Mouse (Mus musculus): Measurements from ENCODE around the gene Eef2k. TPM values are rescaled to one million over a fixed set of nuclear protein-coding genes. Genes with fewer than 3 reads are reported as not detected.

Gene Eef2k
- polyA plus RNA-seq, 1 experiment = 15.1 TPM

DNA sequence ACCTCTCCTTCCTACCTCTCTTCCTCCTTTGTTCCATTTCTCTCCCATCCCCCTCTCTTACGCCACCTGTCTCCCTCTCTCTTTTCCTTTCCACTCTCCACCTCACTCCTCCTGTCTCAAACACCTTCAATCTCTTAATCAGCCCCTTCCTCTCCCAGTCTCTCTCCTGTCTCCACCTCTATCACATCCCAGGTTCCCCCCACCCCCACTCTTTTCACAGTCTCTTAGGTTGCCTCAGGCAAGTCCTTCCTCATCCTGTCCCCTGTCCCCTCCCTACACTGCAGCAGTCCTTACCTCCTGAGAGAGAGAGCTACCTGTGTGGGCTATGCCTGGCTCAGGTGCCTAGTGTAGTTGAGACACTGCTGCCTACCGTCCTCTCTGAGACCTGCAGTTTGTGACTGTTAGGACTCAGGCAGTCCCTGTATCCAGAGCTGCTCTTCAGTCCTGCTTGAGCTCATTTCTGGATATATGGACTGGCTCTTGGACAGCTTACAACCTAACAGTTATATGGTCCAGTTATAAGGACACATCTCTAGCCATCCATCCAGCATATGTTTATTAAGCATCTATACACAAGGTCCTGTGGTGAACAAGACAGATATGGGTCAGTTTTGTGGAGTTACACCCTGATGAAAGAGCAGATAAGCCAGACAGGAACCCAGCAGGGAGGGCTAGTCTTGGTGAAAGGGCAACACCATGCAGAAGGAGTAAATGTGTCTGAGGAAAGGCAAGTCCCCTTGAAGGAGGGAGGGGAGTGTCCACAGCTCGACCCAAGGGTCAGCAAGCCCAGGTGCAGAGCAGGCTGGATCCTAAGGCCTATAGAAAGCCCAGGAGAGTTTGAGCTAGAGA, 33.1 kb downstream of the Eef2k start:
- peaks cover 14% of the 10 kb centered on the region for H3K4me1 ChIP-seq (ENCODE audit: control insufficient read depth, insufficient read depth, low read length)
- H3K4me3 ChIP-seq (ENCODE audit: insufficient read depth, low read length) = no peak overlapping the region
- H3K27ac ChIP-seq (ENCODE audit: insufficient read depth, low read depth, low read length) = no peak overlapping the region
- TF ChIP-seq CTCF (IDR thresholded peaks at IDR 0.05; ENCODE audit: low read depth, low read length) (no peak), POLR2A (IDR thresholded peaks at IDR 0.05; ENCODE audit: borderline replicate concordance, low read depth, low read length) (no peak)

DNA sequence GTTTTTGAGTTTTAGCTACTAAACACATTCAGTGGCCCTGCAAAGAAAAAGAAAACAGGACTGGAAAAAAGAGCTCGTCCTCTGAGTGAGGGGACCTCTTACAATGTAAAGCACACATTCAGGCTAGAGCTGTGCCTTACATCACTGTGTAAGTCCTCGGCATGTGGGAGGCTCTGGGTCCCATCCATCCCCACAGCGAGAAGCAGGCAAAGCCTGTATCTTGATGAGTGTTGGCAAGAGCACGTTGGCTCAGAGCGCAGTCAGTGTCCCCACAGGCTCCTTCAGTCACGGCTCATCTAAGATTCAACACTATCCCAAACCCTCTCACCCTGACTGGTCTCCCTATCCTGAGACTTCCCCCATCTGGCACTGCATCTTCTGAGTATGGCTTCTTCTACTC, 35.6 kb downstream of the Eef2k start:
- Histone ChIP-seq H3K27ac (ENCODE audit: insufficient read depth, low read depth, low read length) (no peak overlapping the region), H3K4me1 (ENCODE audit: control insufficient read depth, insufficient read depth, low read length) (peaks cover 20% of the 10 kb centered on the region), H3K4me3 (ENCODE audit: insufficient read depth, low read length) (no peak overlapping the region)
- TF ChIP-seq CTCF (IDR thresholded peaks at IDR 0.05; ENCODE audit: low read depth, low read length) (no peak), POLR2A (IDR thresholded peaks at IDR 0.05; ENCODE audit: borderline replicate concordance, low read depth, low read length) (no peak)

DNA sequence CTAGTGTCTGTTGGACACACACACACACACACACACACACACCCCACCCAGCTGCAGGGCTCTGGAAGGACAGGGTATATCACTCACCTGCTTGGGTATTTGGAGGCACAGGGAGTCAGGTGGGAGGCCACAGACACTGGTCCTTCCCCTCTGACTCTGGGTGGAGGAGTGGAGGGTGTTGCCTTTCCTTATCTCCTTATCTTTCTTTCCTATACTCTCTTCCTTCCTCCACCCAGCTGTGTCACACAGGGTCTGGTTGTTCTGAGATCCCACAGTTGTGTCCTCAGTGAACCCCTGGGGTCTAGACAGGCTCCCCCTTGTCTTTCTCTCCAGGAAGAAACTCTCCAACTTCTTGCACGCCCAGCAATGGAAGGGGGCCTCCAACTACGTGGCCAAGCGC, 37.3 kb downstream of the Eef2k start:
- TF ChIP-seq POLR2A (IDR thresholded peaks at IDR 0.05; ENCODE audit: borderline replicate concordance, low read depth, low read length) = no peak
- no peak for TF ChIP-seq CTCF (IDR thresholded peaks at IDR 0.05; ENCODE audit: low read depth, low read length)
- Histone ChIP-seq H3K4me3 (ENCODE audit: insufficient read depth, low read length) (no peak overlapping the region), H3K4me1 (ENCODE audit: control insufficient read depth, insufficient read depth, low read length) (peaks cover 31% of the 10 kb centered on the region), H3K27ac (ENCODE audit: insufficient read depth, low read depth, low read length) (no peak overlapping the region)

GRCm38 (mm10) chr7:120880770-120881169, 38.1 kb downstream of the Eef2k start:
- Histone ChIP-seq H3K4me3 (ENCODE audit: insufficient read depth, low read length) (no peak overlapping the region), H3K4me1 (ENCODE audit: control insufficient read depth, insufficient read depth, low read length) (peaks cover 31% of the 10 kb centered on the region), H3K27ac (ENCODE audit: insufficient read depth, low read depth, low read length) (no peak overlapping the region)
- no peak for TF ChIP-seq POLR2A (IDR thresholded peaks at IDR 0.05; ENCODE audit: borderline replicate concordance, low read depth, low read length)

DNA sequence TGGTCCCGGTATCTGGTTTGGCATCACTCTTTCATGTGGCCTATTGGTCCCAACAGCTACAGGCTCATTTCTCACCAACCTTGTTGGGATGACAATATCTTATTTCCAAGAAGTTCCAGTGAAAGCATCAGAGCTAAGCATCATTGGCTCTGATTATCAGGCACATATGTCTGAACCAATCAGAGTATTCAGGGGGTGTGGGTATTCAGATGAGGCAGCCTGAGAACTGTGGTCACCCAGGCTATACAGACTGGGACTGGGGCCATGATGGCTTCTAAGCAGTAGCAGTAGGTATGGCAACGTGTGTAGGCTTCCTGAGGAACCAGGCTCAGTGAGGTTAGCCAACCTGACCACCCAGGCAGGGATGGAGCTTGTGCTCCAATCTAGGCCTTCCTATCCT, 38.8 kb downstream of the Eef2k start:
- peaks cover 31% of the 10 kb centered on the region for H3K4me1 ChIP-seq (ENCODE audit: control insufficient read depth, insufficient read depth, low read length)
- TF ChIP-seq POLR2A (IDR thresholded peaks at IDR 0.05; ENCODE audit: borderline replicate concordance, low read depth, low read length) (no peak), CTCF (IDR thresholded peaks at IDR 0.05; ENCODE audit: low read depth, low read length) (no peak)
- H3K4me3 ChIP-seq (ENCODE audit: insufficient read depth, low read length) = no peak overlapping the region
- H3K27ac ChIP-seq (ENCODE audit: insufficient read depth, low read depth, low read length) = no peak overlapping the region

DNA sequence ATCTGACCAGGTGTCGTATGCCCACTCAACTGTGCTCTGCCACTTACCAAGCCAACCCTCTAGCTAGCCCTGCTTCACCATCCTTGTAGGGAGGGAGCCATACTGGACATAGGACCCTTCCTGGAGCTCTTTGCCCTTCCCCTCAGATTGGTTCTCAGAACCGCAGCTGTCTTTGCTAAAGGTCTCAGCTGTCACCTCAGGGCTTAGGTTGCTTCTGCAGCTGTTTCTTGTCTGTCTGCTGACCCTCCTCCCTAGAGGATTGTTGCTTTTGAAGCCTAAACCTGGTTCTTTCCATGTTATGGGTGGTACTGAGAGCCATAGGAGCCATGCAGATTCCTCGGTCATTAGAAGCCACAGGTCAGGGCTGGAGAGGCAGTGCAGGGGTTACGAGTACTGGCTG, 40.0 kb downstream of the Eef2k start:
- H3K27ac ChIP-seq (ENCODE audit: insufficient read depth, low read depth, low read length) = no peak overlapping the region
- H3K4me1 ChIP-seq (ENCODE audit: control insufficient read depth, insufficient read depth, low read length) = peaks cover 27% of the 10 kb centered on the region
- TF ChIP-seq CTCF (IDR thresholded peaks at IDR 0.05; ENCODE audit: low read depth, low read length) = no peak
- TF ChIP-seq POLR2A (IDR thresholded peaks at IDR 0.05; ENCODE audit: borderline replicate concordance, low read depth, low read length) = no peak
- H3K4me3 ChIP-seq (ENCODE audit: insufficient read depth, low read length) = no peak overlapping the region

- peaks cover 27% of the 10 kb centered on the region for H3K4me1 ChIP-seq (ENCODE audit: control insufficient read depth, insufficient read depth, low read length)
- no peak overlapping the region for H3K4me3 ChIP-seq (ENCODE audit: insufficient read depth, low read length)
- H3K27ac ChIP-seq (ENCODE audit: insufficient read depth, low read depth, low read length) = peak overlapping the region; percentile 79
- TF ChIP-seq POLR2A (IDR thresholded peaks at IDR 0.05; ENCODE audit: borderline replicate concordance, low read depth, low read length) (no peak), CTCF (IDR thresholded peaks at IDR 0.05; ENCODE audit: low read depth, low read length) (no peak)
Observed at GRCm38 (mm10) chr7:120883523-120884290, 41.1 kb downstream of the Eef2k start.

DNA sequence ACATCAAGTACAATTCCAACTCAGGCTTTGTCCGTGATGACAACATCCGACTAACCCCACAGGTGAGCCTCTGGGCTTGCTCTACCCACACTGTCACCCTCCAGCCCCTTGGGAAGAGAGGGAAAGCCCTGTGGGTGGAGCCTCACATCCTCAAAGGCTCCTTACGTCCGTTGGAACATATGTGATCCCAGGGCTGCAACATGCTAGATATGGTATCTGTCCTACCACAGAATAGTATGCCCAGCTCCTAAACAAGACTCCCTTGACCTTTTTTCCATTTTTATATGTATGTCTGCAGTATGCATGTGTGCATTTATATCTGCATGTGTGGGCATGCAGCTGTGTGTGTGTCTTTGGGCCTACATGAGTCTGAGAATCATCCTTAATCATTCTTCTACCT, 42.1 kb downstream of the Eef2k start:
- Histone ChIP-seq H3K4me1 (ENCODE audit: control insufficient read depth, insufficient read depth, low read length) (peaks cover 27% of the 10 kb centered on the region), H3K4me3 (ENCODE audit: insufficient read depth, low read length) (no peak overlapping the region), H3K27ac (ENCODE audit: insufficient read depth, low read depth, low read length) (no peak overlapping the region)
- TF ChIP-seq POLR2A (IDR thresholded peaks at IDR 0.05; ENCODE audit: borderline replicate concordance, low read depth, low read length) = no peak
- TF ChIP-seq CTCF (IDR thresholded peaks at IDR 0.05; ENCODE audit: low read depth, low read length) = no peak

DNA sequence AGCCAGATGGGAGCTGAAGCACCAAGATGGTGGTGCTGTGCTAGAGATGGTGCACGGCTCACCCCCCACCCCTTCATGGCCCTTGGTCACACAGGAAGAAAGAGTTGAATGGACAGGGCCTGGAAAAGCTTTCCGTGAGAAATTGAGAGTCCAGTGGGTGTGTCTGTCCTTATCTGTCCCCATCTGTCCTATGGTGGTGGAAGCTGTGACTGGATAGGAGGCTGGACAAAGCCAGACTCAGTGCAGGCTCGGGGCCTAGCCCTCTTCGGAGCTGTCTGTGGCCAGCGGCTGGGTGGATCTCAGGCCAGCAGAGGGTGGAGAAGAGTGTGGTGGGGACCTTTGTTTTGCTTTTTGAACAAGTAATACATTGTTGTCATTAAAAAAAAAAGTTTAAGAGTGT, 50.5 kb downstream of the Eef2k start:
- H3K4me1 ChIP-seq (ENCODE audit: control insufficient read depth, insufficient read depth, low read length) = no peaks in the 10 kb centered on the region
- TF ChIP-seq CTCF (IDR thresholded peaks at IDR 0.05; ENCODE audit: low read depth, low read length) (no peak), POLR2A (IDR thresholded peaks at IDR 0.05; ENCODE audit: borderline replicate concordance, low read depth, low read length) (no peak)
- H3K27ac ChIP-seq (ENCODE audit: insufficient read depth, low read depth, low read length) = no peak overlapping the region
- H3K4me3 ChIP-seq (ENCODE audit: insufficient read depth, low read length) = no peak overlapping the region

DNA sequence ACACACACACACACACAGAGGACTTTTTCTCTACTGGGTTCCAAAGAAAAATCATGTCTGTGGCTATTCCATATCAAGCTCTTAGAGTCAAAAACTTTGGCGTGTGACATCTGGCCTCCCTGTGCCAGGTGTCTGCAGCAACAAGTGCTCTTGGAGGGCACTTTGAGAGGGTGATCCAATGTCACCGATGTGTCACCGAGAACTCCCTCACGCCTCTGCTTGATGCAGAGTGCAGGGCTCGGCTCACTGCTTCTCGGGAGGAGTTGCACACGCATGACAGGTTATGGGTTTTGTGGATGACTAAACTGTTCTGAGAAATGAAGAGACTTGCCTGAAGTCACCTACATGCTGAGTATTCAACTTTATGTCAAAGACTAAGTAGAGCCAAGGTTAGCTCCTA, 54.4 kb downstream of the Eef2k start:
- no peak overlapping the region for H3K4me3 ChIP-seq (ENCODE audit: insufficient read depth, low read length)
- no peak overlapping the region for H3K27ac ChIP-seq (ENCODE audit: insufficient read depth, low read depth, low read length)
- no peak for TF ChIP-seq CTCF (IDR thresholded peaks at IDR 0.05; ENCODE audit: low read depth, low read length)
- no peak for TF ChIP-seq POLR2A (IDR thresholded peaks at IDR 0.05; ENCODE audit: borderline replicate concordance, low read depth, low read length)
- H3K4me1 ChIP-seq (ENCODE audit: control insufficient read depth, insufficient read depth, low read length) = peaks cover 11% of the 10 kb centered on the region
